Mouse (Mus musculus) heart, embryonic 10.5 days (tissue): ENCODE results near the gene Pim1. TPM values are rescaled to one million over a fixed set of nuclear protein-coding genes. Genes with fewer than 3 reads are reported as not detected.

Experiments used
- DNase-seq: peaks from one replicate; pipeline ENCODE4 v3.0.0-alpha.2; 2017; ENCODE audit warnings: low spot score
- H3K27ac ChIP-seq: fragments of 300-500 bp; sonication (generic); 2 replicates; pipeline ENCODE4 v1.5.1; 2016; ENCODE audit warnings: mild to moderate bottlenecking
- H3K27me3 ChIP-seq: fragments of 300-500 bp; sonication (generic); 2 replicates; pipeline ENCODE4 v1.6.1; 2016; ENCODE audit warnings: mild to moderate bottlenecking; ENCODE audit not compliant: poor library complexity, insufficient read depth, severe bottlenecking
- H3K36me3 ChIP-seq: fragments of 300-500 bp; sonication (generic); 2 replicates; pipeline ENCODE4 v1.6.1; 2016; ENCODE audit warnings: mild to moderate bottlenecking, moderate library complexity
- H3K4me1 ChIP-seq: fragments of 300-500 bp; sonication (generic); 2 replicates; pipeline ENCODE4 v1.6.1; 2016; ENCODE audit warnings: mild to moderate bottlenecking
- H3K4me3 ChIP-seq: fragments of 300-500 bp; sonication (generic); 2 replicates; pipeline ENCODE4 v1.5.1; 2016; ENCODE audit warnings: mild to moderate bottlenecking, moderate library complexity
- H3K9me3 ChIP-seq: fragments of 300-500 bp; sonication (generic); 2 replicates; pipeline ENCODE4 v1.6.1; 2016; ENCODE audit warnings: mild to moderate bottlenecking, moderate library complexity
- WGBS: fragments of 180-500 bp; shearing (Covaris S2); methylation state at CpG from one replicate; pipeline ENCODE4 v1.1.7; 2016; 5-methylcytosine and 5-hydroxymethylcytosine counted together
- polyA plus RNA-seq: library from polyadenylated mRNA; unstranded; fragments of >200 nt; fragmentation: Nextera tagmentation; extraction: Ambion mirVana; gene quantifications from 2 replicates; pipeline ENCODE4 v1.2.1, GENCODE M21; 2016

Gene Pim1
- polyA plus RNA-seq, 1 experiment from 2014 or later: 31.4 TPM

DNA sequence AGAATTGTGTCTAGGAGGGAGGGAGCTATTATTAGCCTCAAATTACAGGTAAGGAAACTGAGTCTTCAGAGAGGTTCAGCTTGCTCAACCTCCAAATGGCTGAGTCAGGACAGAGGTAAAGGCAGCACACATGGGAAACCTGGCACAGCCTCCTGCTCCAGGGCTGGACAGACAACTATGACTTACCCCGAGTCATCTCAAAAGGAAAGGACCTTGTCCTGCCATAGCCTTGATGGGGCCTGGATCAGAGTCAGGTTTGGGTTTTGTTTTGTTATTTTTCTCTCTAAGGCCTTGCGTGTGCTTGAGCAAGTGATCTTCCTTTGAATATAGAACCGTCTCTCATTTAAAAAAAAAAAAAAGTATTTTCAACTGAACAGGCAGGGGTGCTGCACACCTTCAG, 15.4 kb upstream of the Pim1 start:
- 89% methylated on average over 3 of the region's 3 CpGs for WGBS

DNA sequence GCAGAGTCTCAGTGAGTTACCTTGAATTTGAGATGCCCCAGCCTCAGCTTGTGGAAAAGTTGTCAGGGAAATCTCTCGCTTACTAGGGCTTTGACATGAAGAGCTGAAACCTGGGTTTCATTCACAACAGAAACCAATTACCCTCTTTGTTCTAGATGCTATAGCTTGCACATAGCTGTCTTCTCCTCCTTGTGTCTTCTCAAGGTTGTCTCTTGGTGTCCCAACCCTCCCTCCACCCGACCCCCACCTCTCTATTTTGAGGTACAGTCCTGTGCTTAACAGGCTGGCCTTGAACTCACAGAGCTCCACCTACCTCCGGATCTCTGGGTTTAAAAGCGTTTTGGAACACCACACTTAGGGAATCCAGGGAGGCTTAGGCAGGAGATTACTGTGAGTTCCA, 14.1 kb upstream of the Pim1 start:
- H3K9me3 ChIP-seq: no peaks in the 10 kb centered on the region

More for the DNA sequence above, 15.4 kb upstream of the Pim1 start:
- Histone ChIP-seq H3K27ac (no peak overlapping the region), H3K9me3 (no peaks in the 10 kb centered on the region), H3K4me3 (no peak overlapping the region), H3K27me3 (no peaks in the 10 kb centered on the region), H3K36me3 (no peaks in the 10 kb centered on the region), H3K4me1 (peaks cover 11% of the 10 kb centered on the region)
- no peak for DNase-seq

DNA sequence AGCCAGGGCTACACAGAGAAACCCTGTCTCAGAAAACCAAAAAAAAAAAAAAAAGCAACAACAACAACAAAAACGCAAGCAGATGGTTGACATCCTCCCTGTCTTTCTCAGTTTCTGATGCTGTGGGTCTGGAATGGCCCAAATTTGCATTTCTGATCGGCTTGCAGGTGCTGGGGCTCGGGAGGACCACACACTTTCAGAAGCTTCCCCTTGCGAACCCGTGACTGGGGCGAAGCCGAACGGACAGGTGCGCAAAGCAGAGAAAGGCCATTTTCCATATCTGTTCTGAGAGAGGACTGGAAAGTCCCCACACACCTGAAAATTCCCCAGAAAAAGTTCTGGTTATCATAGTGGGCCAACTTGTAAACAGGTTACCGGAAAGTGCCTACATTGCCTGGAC, 13.2 kb upstream of the Pim1 start:
- no peaks in the 10 kb centered on the region for H3K27me3 ChIP-seq
- 93% methylated on average over 10 of the region's 10 CpGs for WGBS

More for the DNA sequence above, 14.1 kb upstream of the Pim1 start:
- no peaks in the 10 kb centered on the region for H3K36me3 ChIP-seq
- no peaks in the 10 kb centered on the region for H3K27me3 ChIP-seq
- 67% methylated on average over 4 of the region's 4 CpGs for WGBS
- H3K4me1 ChIP-seq: 0 out of 2 replicates have a peak, but pooled peaks cover 5% of the 10 kb centered on the region
- H3K4me3 ChIP-seq: no peak overlapping the region
- H3K27ac ChIP-seq: 0 out of 2 replicates have a peak overlapping the region, but pooled peaks have one; percentile 16
- no peak for DNase-seq

DNA sequence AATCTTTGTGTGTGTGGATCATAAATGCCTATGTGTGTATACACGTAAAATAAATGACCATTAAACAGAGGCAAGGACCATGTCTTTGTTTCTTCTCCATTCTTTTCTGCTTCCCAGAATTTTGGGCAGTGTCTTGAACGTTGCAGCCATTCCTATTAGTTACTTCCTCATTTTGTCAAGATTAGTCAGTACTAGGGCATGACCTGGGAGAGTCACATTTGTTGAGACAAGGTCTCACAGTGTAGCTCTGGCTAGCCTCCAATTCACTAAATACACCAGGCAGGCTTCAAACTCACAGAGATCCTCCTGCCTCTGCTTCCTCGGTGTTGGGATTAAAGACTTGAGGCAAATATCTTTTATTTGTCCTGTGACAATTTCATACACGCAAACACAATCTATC, 12.3 kb upstream of the Pim1 start:
- H3K27me3 ChIP-seq: no peaks in the 10 kb centered on the region
- no peak overlapping the region for H3K4me3 ChIP-seq
- DNase-seq: no peak
- WGBS: 83% methylated on average over 4 of the region's 4 CpGs
- H3K9me3 ChIP-seq: 0 out of 2 replicates have a peak, but pooled peaks cover 5% of the 10 kb centered on the region
- no peaks in the 10 kb centered on the region for H3K36me3 ChIP-seq
- 0 out of 2 replicates have a peak, but pooled peaks cover 5% of the 10 kb centered on the region for H3K4me1 ChIP-seq
- no peak overlapping the region for H3K27ac ChIP-seq

More for the DNA sequence above, 13.2 kb upstream of the Pim1 start:
- Histone ChIP-seq H3K27ac (no peak overlapping the region), H3K36me3 (no peaks in the 10 kb centered on the region), H3K4me3 (no peak overlapping the region), H3K9me3 (0 out of 2 replicates have a peak, but pooled peaks cover 2% of the 10 kb centered on the region), H3K4me1 (0 out of 2 replicates have a peak, but pooled peaks cover 5% of the 10 kb centered on the region)
- DNase-seq: no peak

DNA sequence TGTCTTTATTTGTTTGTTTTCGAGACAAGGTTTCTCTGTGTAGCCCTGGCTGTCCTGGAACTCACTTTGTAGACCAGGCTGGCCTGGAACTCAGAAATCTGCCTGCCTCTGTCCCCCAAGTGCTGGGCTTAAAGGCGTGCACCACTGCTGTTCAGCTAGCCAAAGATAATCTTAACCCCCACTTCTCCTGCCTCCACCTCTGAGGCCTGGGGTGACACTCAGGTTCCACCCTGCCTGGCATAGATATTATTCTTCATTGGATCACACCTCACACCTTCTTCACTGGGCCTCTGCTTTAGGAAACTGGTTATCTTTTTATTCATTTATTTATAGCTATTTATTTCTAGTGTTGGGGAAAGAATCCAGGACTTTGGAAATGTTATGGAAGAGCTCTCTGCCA, 10.3 kb upstream of the Pim1 start:
- H3K4me1 ChIP-seq: no peaks in the 10 kb centered on the region
- H3K4me3 ChIP-seq: no peak overlapping the region
- 0 out of 2 replicates have a peak, but pooled peaks cover 5% of the 10 kb centered on the region for H3K9me3 ChIP-seq
- 64% methylated on average over 2 of the region's 2 CpGs for WGBS
- no peak for DNase-seq
- H3K27ac ChIP-seq: no peak overlapping the region
- H3K27me3 ChIP-seq: no peaks in the 10 kb centered on the region
- no peaks in the 10 kb centered on the region for H3K36me3 ChIP-seq

DNA sequence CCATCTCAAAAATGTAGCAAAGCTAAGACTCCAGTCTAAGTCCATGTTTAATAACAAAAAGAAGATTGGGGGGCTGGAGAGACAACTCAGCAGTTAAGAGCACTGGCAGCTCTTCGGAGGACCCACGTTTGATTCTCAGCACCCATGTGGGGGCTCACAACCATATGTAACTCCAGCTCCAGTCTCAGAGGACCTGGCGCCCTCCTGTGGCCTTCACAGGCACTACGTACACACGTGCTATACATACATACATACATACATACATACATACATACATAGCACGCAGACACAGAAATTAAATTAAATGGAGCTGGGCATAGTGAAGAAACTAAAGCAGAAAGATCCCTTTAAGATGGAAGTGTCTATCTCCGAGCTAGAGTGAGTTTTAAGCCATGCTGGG, 7.9 kb upstream of the Pim1 start:
- Histone ChIP-seq H3K4me3 (no peak overlapping the region), H3K27me3 (no peaks in the 10 kb centered on the region), H3K9me3 (0 out of 2 replicates have a peak, but pooled peaks cover 5% of the 10 kb centered on the region), H3K36me3 (no peaks in the 10 kb centered on the region), H3K27ac (no peak overlapping the region), H3K4me1 (no peaks in the 10 kb centered on the region)
- 85% methylated on average over 7 of the region's 7 CpGs for WGBS
- DNase-seq: no peak

DNA sequence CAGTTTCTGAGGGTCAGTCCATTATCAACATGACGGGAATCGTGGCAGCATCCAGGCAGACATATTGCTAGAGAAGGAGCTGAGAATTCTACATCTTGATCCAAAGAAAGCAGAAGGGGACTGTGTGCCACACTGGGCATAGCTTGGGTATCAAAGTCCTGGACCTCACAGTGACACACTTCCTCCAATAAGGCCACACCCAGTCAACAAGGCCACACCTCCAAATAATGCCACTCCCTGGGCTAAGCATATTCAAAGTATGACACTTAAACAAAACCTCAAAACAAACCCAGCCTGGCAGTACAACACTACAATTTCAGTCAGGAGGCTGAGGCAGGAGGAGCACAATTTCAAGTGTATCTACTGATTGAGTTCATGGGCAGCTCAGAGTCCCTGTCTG, 7.3 kb upstream of the Pim1 start:
- H3K9me3 ChIP-seq: 0 out of 2 replicates have a peak, but pooled peaks cover 5% of the 10 kb centered on the region
- no peak for DNase-seq
- WGBS: 99% methylated on average over 2 of the region's 2 CpGs

DNA sequence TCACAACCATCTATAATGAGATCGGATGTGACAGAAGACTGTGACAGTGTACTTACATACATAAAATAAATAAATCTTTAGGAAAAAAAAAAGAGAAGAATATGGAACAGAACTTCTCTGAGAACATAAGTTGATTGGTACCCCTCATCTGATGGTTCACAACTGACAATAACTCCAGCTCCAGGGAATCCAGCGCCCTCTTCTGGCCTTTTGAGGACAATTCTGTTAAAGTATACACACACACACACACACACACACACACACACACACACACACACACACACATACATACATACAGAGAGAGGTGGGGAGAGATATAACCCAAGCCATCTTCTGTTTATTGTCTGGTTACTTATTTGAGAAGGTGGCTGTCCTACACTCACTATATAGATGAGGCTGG, 6.1 kb upstream of the Pim1 start:
- 0 out of 2 replicates have a peak, but pooled peaks cover 5% of the 10 kb centered on the region for H3K9me3 ChIP-seq
- H3K36me3 ChIP-seq: no peaks in the 10 kb centered on the region
- WGBS: 78% methylated on average over 2 of the region's 2 CpGs
- no peaks in the 10 kb centered on the region for H3K27me3 ChIP-seq
- H3K27ac ChIP-seq: no peak overlapping the region
- DNase-seq: no peak
- H3K4me3 ChIP-seq: no peak overlapping the region
- H3K4me1 ChIP-seq: peaks cover 10% of the 10 kb centered on the region

More for the DNA sequence above, 7.3 kb upstream of the Pim1 start:
- Histone ChIP-seq H3K4me3 (no peak overlapping the region), H3K27me3 (no peaks in the 10 kb centered on the region), H3K27ac (no peak overlapping the region), H3K4me1 (no peaks in the 10 kb centered on the region), H3K36me3 (no peaks in the 10 kb centered on the region)

DNA sequence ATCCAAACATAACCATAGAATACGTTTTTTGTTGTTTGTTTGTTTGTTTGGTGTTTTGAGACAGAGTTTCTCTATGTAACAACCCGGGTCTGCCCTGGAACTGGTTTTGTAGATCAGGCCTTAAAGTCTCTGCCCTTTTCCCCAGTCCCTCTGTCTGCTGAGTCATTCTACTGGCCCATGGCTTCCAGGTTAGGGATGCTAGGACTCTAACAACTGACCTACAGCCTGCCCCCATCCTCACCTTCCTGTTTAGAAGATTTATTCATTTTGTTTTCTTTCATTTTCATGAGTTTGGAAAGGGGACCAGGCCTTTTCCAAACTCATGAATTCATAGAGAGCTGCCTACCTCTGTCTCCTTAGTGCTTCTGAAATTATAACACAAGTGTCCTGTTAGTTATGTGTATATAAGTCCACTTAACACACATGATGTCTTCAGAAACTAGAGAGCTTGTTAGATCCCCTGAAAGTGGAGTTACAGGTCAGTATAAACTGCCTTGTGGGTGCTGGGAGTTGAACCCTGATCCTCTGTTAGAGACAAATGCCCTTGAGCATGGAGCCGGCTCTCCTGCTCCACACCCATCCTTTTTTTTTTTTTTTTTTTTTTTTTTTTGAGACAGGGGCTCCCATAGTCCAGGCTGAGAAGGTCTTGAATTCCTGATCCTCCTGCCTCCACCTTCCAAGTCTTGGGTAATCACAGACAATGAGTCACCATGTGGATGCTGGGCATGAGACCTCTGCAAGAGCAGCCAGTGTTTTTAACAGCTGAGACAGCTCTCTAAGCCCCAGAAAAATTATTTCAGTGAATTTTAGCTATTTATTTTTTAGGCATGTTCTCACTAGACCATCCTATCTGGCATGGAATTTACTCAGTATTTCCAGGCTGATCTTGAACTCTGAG, 5.0 kb upstream of the Pim1 start:
- Histone ChIP-seq H3K4me3 (no peak overlapping the region), H3K36me3 (no peaks in the 10 kb centered on the region), H3K27me3 (no peaks in the 10 kb centered on the region), H3K27ac (no peak overlapping the region), H3K9me3 (0 out of 2 replicates have a peak, but pooled peaks cover 5% of the 10 kb centered on the region), H3K4me1 (peaks cover 19% of the 10 kb centered on the region)
- WGBS: 64% methylated on average over 3 of the region's 3 CpGs
- DNase-seq: no peak

DNA sequence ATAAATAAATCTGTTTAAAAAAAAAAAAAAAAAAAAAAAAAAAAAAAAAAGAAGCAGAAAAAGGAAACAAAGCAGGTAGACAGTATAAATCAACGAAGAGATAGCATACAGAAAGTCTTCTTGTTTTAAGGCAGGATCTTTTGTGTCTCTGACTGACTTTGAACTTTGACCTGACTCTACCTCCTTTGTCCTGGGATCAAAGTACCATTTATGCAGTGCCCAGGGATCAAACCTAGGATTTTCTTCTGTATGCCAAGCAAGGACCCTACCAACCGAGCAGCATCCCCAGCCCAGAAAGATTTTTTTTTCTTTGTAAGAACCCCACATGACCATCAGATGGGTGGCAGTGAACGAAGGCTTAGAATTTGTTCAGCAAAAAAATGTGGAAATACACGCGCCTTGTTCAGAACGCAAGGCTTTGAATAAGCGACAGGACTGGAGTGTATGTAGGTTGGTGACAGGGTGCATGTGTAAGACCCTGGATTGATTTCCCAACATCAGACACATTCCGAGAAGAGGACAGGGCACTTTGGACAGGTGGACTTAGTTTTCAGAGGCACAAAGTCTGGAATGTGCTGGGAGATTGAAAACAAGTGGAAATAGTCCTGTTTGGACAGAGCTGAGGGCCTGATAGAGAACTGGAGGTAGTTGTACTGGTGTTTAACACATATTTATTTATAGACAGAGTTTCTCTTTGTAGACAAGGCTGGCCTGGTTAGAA, 2.1 kb upstream of the Pim1 start:
- WGBS: 83% methylated on average over 8 of the region's 8 CpGs
- peak overlapping the region; percentile 96 for H3K27ac ChIP-seq
- H3K4me3 ChIP-seq: peak overlapping the region; percentile 91; the same call in 1 of the 2 replicates

DNA sequence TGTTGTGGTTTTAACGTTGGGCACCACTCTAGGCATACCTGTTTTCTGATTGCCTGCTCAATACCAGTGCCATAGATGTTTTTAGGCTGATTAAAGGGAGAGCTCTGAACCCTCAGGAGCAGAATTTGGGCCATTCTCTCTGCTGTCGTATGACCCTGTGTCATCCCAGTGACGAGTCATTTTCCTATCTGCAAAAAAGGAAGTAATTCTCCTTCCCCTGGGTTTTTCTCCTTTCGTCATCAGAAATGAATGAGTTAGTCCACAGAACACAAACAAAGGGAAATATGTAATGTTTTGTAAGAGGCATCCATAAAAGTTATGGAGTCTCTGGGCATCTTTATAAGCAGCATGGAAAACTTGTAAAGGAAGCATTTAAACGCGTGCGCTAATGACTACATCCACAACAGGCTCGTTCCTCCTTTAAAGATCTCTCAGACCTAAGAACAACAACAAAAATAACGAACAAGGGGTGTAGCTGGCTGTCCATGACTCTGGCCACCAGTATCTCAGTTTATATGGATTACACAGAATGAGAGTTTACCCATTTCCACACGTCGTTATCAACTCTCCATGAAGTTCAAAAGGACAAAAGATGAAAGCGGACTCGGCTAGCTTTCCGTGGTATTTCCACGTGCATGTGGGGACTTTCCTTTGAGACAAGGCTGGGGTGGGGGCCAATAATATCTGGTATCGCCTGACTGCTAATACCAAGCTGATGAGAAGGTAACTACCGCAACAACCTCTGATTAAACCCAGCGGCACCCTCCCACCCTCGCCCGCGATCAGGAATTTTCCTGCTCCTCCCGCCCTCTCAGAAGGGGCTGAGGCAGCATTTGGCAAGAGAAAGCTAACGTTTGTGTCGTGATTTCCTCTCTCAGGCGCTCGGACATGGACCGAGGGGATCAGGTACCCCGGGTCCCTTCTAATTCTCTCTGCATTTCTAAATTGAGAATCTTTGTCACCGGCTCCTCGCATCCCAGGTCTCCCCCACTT, 1.3 kb upstream of the Pim1 start:
- Histone ChIP-seq H3K27ac (peak overlapping the region; percentile 96), H3K4me3 (peak overlapping the region; percentile 91), H3K36me3 (peaks cover 19% of the 10 kb centered on the region), H3K27me3 (no peaks in the 10 kb centered on the region), H3K4me1 (peaks cover 28% of the 10 kb centered on the region), H3K9me3 (no peaks in the 10 kb centered on the region)
- peak; percentile 89 for DNase-seq
- 6% methylated on average over 30 of the region's 30 CpGs for WGBS

More for the DNA sequence above, 2.1 kb upstream of the Pim1 start:
- Histone ChIP-seq H3K9me3 (no peaks in the 10 kb centered on the region), H3K4me1 (peaks cover 28% of the 10 kb centered on the region), H3K36me3 (peaks cover 11% of the 10 kb centered on the region), H3K27me3 (no peaks in the 10 kb centered on the region)
- DNase-seq: no peak
